Mouse (Mus musculus) kidney, embryonic 14.5 days (tissue): ENCODE measurements around the gene Atxn7l2. TPM values are rescaled to one million over a fixed set of nuclear protein-coding genes. Genes with fewer than 3 reads are reported as not detected.

ENCODE experiments used
- ATAC-seq: fragments of 200-750 bp; cut with Nextera tagmentation; 2 replicates; pipeline ENCODE4 v1.8.0; 2017; ENCODE audit warnings: moderate number of reproducible peaks, mild to moderate bottlenecking, moderate TSS enrichment, moderate library complexity; ENCODE audit not compliant: low FRiP score, low TSS enrichment
- H3K27ac ChIP-seq: fragments of 300-500 bp; sonication (generic); 2 replicates; pipeline ENCODE4 v1.5.1; 2014; ENCODE audit warnings: low read depth, mild to moderate bottlenecking, low read length, moderate library complexity, mixed read lengths
- H3K27me3 ChIP-seq: fragments of 300-500 bp; sonication (generic); 2 replicates; pipeline ENCODE4 v1.6.1; 2014; ENCODE audit warnings: mild to moderate bottlenecking, low read length; ENCODE audit not compliant: control insufficient read depth, insufficient read depth
- H3K36me3 ChIP-seq: fragments of 300-500 bp; sonication (generic); 2 replicates; pipeline ENCODE4 v1.6.1; 2014; ENCODE audit warnings: low read length, mixed read lengths; ENCODE audit not compliant: control insufficient read depth, insufficient read depth
- H3K4me1 ChIP-seq: fragments of 300-500 bp; sonication (generic); 2 replicates; pipeline ENCODE4 v1.6.1; 2014; ENCODE audit warnings: low read length, mixed read lengths; ENCODE audit not compliant: control insufficient read depth, insufficient read depth
- H3K4me2 ChIP-seq: fragments of 300-500 bp; sonication (generic); replicated peaks from 2 replicates; pipeline ENCODE4 v1.6.1; 2014; ENCODE audit warnings: low read depth, mild to moderate bottlenecking, low read length
- H3K4me3 ChIP-seq: fragments of 300-500 bp; sonication (generic); 2 replicates; pipeline ENCODE4 v1.5.1; 2014; ENCODE audit warnings: mild to moderate bottlenecking, low read length
- H3K9ac ChIP-seq: fragments of 300-500 bp; sonication (generic); 2 replicates; pipeline ENCODE4 v1.6.1; 2014; ENCODE audit warnings: low read depth, mild to moderate bottlenecking, low read length, moderate library complexity
- H3K9me3 ChIP-seq: fragments of 300-500 bp; sonication (generic); 2 replicates; pipeline ENCODE4 v1.6.1; 2016; ENCODE audit warnings: low read length; ENCODE audit not compliant: control insufficient read depth
- WGBS: fragments of 180-500 bp; shearing (Covaris S2); extraction: QIAGEN DNeasy Blood & Tissue Kit; methylation state at CpG from one replicate; pipeline ENCODE4 v1.1.7; 2014; 5-methylcytosine and 5-hydroxymethylcytosine counted together
- polyA plus RNA-seq: library from polyadenylated mRNA; unstranded; fragments of >200 nt; fragmentation: Nextera tagmentation; extraction: Ambion mirVana; gene quantifications from 2 replicates; pipeline ENCODE4 v1.2.1, GENCODE M21; 2014

Gene Atxn7l2
- polyA plus RNA-seq, 1 experiment from 2014 or later: 21.9 TPM

DNA sequence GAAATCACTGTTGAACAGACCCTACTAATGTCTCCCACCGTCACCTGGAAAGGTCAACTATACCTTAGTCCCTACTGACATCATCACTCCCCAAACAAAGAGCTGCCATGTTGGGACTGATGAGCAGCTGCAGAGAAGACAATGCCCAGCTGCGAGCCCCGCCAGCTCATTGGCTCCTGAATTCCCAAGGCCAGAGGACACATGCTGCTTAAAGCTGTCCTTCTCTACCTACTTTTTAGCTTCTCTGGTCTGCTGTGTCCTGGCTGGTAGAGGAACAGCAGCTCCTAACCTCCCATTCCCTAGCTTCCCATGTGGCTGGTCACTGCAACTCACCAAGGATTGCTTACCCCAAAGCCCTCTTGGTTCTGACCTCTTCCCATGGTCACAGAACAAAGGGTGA lies 58.4 kb downstream of the Atxn7l2 start:
- no peak overlapping the region for H3K4me3 ChIP-seq
- H3K27me3 ChIP-seq: no peaks in the 10 kb centered on the region
- no peak overlapping the region for H3K4me2 ChIP-seq
- 87% methylated on average over 3 of the region's 3 CpGs for WGBS
- H3K9me3 ChIP-seq: no peaks in the 10 kb centered on the region
- no peak for ATAC-seq
- no peaks in the 10 kb centered on the region for H3K4me1 ChIP-seq
- H3K9ac ChIP-seq: no peak overlapping the region
- H3K27ac ChIP-seq: no peak overlapping the region
- H3K36me3 ChIP-seq: no peaks in the 10 kb centered on the region

Other genes starting within 250 kb of the Atxn7l2 start
- 0.16 TPM in 1 of 2 replicates, not detected in the other for gene Gstm3, start 241.7 kb downstream of the Atxn7l2 start, polyA plus RNA-seq
- gene Gstm2, start 224.5 kb downstream of the Atxn7l2 start, polyA plus RNA-seq: 76.2 and 79.8 TPM in 2 replicates
- 63.0 and 73.6 TPM in 2 replicates for gene Gstm1, start 193.0 kb downstream of the Atxn7l2 start, polyA plus RNA-seq
- 17.2 and 18.4 TPM in 2 replicates for gene Gstm4, start 166.0 kb downstream of the Atxn7l2 start, polyA plus RNA-seq
- 36.8 and 43.4 TPM in 2 replicates for gene Ampd2, start 124.3 kb downstream of the Atxn7l2 start, polyA plus RNA-seq
- 1.5 and 2.1 TPM in 2 replicates for gene Gnat2, start 118.1 kb downstream of the Atxn7l2 start, polyA plus RNA-seq
- gene Gnai3, start 64.8 kb downstream of the Atxn7l2 start, polyA plus RNA-seq: 115 and 181 TPM in 2 replicates
- gene Gpr61, start 56.1 kb downstream of the Atxn7l2 start, polyA plus RNA-seq: 0.09 and 0.18 TPM in 2 replicates
- 3.0 and 3.7 TPM in 2 replicates for gene Amigo1, start 24.6 kb downstream of the Atxn7l2 start, polyA plus RNA-seq
- gene Cyb561d1, start 9.7 kb downstream of the Atxn7l2 start, polyA plus RNA-seq: 1.4 and 2.2 TPM in 2 replicates
- gene Sypl2, start 15.7 kb upstream of the Atxn7l2 start, polyA plus RNA-seq: 2.9 and 4.7 TPM in 2 replicates
- gene Psma5, start 46.0 kb upstream of the Atxn7l2 start, polyA plus RNA-seq: 327 and 365 TPM in 2 replicates
- 10.0 and 17.8 TPM in 2 replicates for gene Sort1, start 73.1 kb upstream of the Atxn7l2 start, polyA plus RNA-seq
- gene Mybphl, start 154.0 kb upstream of the Atxn7l2 start, polyA plus RNA-seq: not detected in 2 replicates
- gene Psrc1, start 172.9 kb upstream of the Atxn7l2 start, polyA plus RNA-seq: 48.9 and 51.4 TPM in 2 replicates
- 22.1 and 27.9 TPM in 2 replicates for gene Celsr2, start 204.6 kb upstream of the Atxn7l2 start, polyA plus RNA-seq
- gene Sars, start 234.3 kb upstream of the Atxn7l2 start, polyA plus RNA-seq: 106 and 120 TPM in 2 replicates